Mouse (Mus musculus) lung, postnatal 0 days (tissue): ENCODE measurements around the gene Mmp20. TPM values are rescaled to one million over a fixed set of nuclear protein-coding genes. Genes with fewer than 3 reads are reported as not detected.

Source experiments
- ATAC-seq: fragments of 200-750 bp; cut with Nextera tagmentation; 2 replicates; pipeline ENCODE4 v1.8.0; 2017; ENCODE audit warnings: moderate library complexity
- DNase-seq: peaks from one replicate; pipeline ENCODE4 v3.0.0-alpha.2; 2016; ENCODE audit warnings: low spot score
- H3K27ac ChIP-seq: fragments of 300-500 bp; sonication (generic); 2 replicates; pipeline ENCODE4 v1.5.1; 2014; ENCODE audit warnings: antibody characterized with exemption, mild to moderate bottlenecking, low read length, mixed read lengths
- H3K27me3 ChIP-seq: fragments of 300-500 bp; sonication (generic); replicated peaks from 2 replicates; pipeline ENCODE4 v1.6.1; 2014; ENCODE audit warnings: low read length, mixed read lengths; ENCODE audit not compliant: insufficient read depth
- H3K36me3 ChIP-seq: fragments of 300-500 bp; sonication (generic); 2 replicates; pipeline ENCODE4 v1.6.1; 2014; ENCODE audit warnings: low read length, mixed read lengths; ENCODE audit not compliant: insufficient read depth
- H3K4me1 ChIP-seq: fragments of 300-500 bp; sonication (generic); 2 replicates; pipeline ENCODE4 v1.6.1; 2014; ENCODE audit warnings: antibody characterized with exemption, low read depth, low read length, mixed read lengths; ENCODE audit not compliant: insufficient read depth
- H3K4me2 ChIP-seq: fragments of 300-500 bp; sonication (generic); replicated peaks from 2 replicates; pipeline ENCODE4 v1.6.1; 2014; ENCODE audit warnings: low read depth, mild to moderate bottlenecking, low read length, moderate library complexity, mixed read lengths
- H3K4me3 ChIP-seq: fragments of 300-500 bp; sonication (generic); 2 replicates; pipeline ENCODE4 v1.5.1; 2014; ENCODE audit warnings: low read depth, low read length
- H3K9ac ChIP-seq: fragments of 300-500 bp; sonication (generic); replicated peaks from 2 replicates; pipeline ENCODE4 v1.6.1; 2014; ENCODE audit warnings: low read depth, mild to moderate bottlenecking
- H3K9me3 ChIP-seq: fragments of 300-500 bp; sonication (generic); 2 replicates; pipeline ENCODE4 v1.6.1; 2016; ENCODE audit warnings: low read length, mixed read lengths
- CTCF ChIP-seq: IDR thresholded peaks from 2 replicates; pipeline ENCODE4 v1.5.1; 2016; ENCODE audit warnings: antibody characterized with exemption, mild to moderate bottlenecking
- EP300 ChIP-seq: IDR thresholded peaks from 2 replicates; pipeline ENCODE4 v1.6.1; 2016; ENCODE audit warnings: antibody characterized with exemption, mild to moderate bottlenecking, control low read depth
- WGBS: fragments of 180-500 bp; shearing (Covaris S2); extraction: QIAGEN DNeasy Blood & Tissue Kit; methylation state at CpG from one replicate; pipeline ENCODE4 v1.1.7; 2014; 5-methylcytosine and 5-hydroxymethylcytosine counted together
- polyA plus RNA-seq: library from polyadenylated mRNA; unstranded; fragments of >200 nt; fragmentation: Nextera tagmentation; extraction: Ambion mirVana; gene quantifications from 2 replicates; pipeline ENCODE4 v1.2.1, GENCODE M21; 2015

Gene Mmp20
- polyA plus RNA-seq, 1 experiment from 2014 or later, result not detected

DNA sequence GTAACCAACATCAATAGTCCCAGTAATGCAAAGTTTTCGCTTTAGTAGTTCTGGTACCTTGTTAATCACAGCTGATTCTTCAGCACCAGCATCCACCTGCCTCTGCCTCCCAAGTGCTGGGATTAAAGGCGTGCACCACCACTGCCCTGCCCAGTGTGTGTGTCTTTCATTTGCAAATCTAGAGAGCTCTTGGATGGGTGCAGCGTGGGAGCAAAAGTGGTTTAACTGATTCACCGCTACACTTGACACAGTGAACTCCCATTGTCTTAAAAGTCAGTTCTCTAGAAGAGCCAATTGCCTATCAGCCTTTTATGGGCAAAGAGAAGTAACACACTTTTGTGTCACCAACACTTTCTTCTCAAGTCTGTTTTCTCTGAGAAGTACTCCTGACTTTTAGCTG is 83.2 kb downstream of the Mmp20 start:
- Histone ChIP-seq H3K4me3 (no peak overlapping the region), H3K36me3 (no peaks in the 10 kb centered on the region), H3K9me3 (no peaks in the 10 kb centered on the region), H3K27ac (no peak overlapping the region), H3K4me1 (no peaks in the 10 kb centered on the region), H3K27me3 (no peaks in the 10 kb centered on the region), H3K9ac (no peak overlapping the region), H3K4me2 (no peak overlapping the region)
- ATAC-seq (no peak), DNase-seq (no peak)
- WGBS, result 75% methylated on average over 4 of the region's 4 CpGs
- no peak for TF ChIP-seq EP300
- TF ChIP-seq CTCF, result no peak

GRCm38 (mm10) chr9:7714062-7714907 is 86.3 kb downstream of the Mmp20 start:
- H3K4me2 ChIP-seq, result no peak overlapping the region
- TF ChIP-seq EP300 (no peak), CTCF (peak; percentile 74)
- H3K9me3 ChIP-seq, result no peaks in the 10 kb centered on the region
- no peaks in the 10 kb centered on the region for H3K36me3 ChIP-seq
- H3K4me1 ChIP-seq, result no peaks in the 10 kb centered on the region
- WGBS, result 28% methylated on average over 4 of the region's 4 CpGs
- H3K27ac ChIP-seq, result no peak overlapping the region
- DNase-seq (peak; percentile 77), ATAC-seq (no peak)
- no peak overlapping the region for H3K9ac ChIP-seq
- H3K27me3 ChIP-seq, result no peaks in the 10 kb centered on the region
- no peak overlapping the region for H3K4me3 ChIP-seq

DNA sequence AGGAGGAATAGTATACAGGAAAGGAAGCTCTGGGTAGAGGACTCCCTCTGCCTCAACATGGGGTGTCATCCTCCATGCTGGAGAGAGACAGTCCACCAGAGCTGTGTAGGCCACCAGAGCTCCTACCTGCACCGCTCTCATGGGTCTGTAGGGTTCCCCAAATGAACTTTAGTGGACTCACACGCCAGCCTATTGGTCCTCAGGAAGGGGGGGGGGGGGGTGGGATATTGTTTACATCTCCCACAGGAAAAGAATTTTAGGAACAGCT is 86.8 kb downstream of the Mmp20 start:
- WGBS, result 91% methylated on average over 1 of the region's 2 CpGs
- Histone ChIP-seq H3K4me3 (no peak overlapping the region), H3K27me3 (no peaks in the 10 kb centered on the region), H3K9me3 (no peaks in the 10 kb centered on the region), H3K36me3 (no peaks in the 10 kb centered on the region), H3K9ac (no peak overlapping the region), H3K4me1 (no peaks in the 10 kb centered on the region), H3K4me2 (no peak overlapping the region), H3K27ac (no peak overlapping the region)
- DNase-seq, result no peak
- TF ChIP-seq EP300 (no peak), CTCF (no peak)
- ATAC-seq, result no peak

GRCm38 (mm10) chr9:7721543-7721942 is 93.5 kb downstream of the Mmp20 start:
- TF ChIP-seq EP300, result no peak
- 94% methylated on average over 1 of the region's 1 CpGs for WGBS
- Histone ChIP-seq H3K4me1 (no peaks in the 10 kb centered on the region), H3K36me3 (no peaks in the 10 kb centered on the region), H3K4me2 (no peak overlapping the region), H3K9ac (no peak overlapping the region), H3K9me3 (no peaks in the 10 kb centered on the region), H3K27me3 (no peaks in the 10 kb centered on the region), H3K4me3 (no peak overlapping the region), H3K27ac (no peak overlapping the region)
- peak; percentile 9 for DNase-seq
- ATAC-seq, result no peak

Other genes with a start within 250 kb of the Mmp20 start
- gene Mmp1b, start 240.2 kb upstream of the Mmp20 start, polyA plus RNA-seq, result not detected in 2 replicates
- gene Mmp3, start 182.4 kb upstream of the Mmp20 start, polyA plus RNA-seq, result 0.08 TPM in 1 of 2 replicates, not detected in the other
- gene Mmp10, start 125.9 kb upstream of the Mmp20 start, polyA plus RNA-seq, result not detected in 2 replicates
- gene Mmp8, start 69.8 kb upstream of the Mmp20 start, polyA plus RNA-seq, result 5.3 TPM in 2 replicates
- 0.10 and 0.14 TPM in 2 replicates for gene Mmp27, start 56.8 kb upstream of the Mmp20 start, polyA plus RNA-seq
- gene Mmp7, start 63.9 kb downstream of the Mmp20 start, polyA plus RNA-seq, result not detected in 2 replicates
- gene Tmem123, start 135.8 kb downstream of the Mmp20 start, polyA plus RNA-seq, result 99.5 and 112 TPM in 2 replicates
- gene Birc2, start 208.8 kb downstream of the Mmp20 start, polyA plus RNA-seq, result 23.6 and 28.6 TPM in 2 replicates
- gene Birc3, start 245.0 kb downstream of the Mmp20 start, polyA plus RNA-seq, result 23.2 and 31.4 TPM in 2 replicates